Mouse (Mus musculus) midbrain, embryonic 16.5 days (tissue): ENCODE results near the gene Col25a1. TPM values are rescaled to one million over a fixed set of nuclear protein-coding genes. Genes with fewer than 3 reads are reported as not detected.
A peak's percentile ranks its signal among the peaks of the same experiment; 100 is the strongest.

Experiments used
- ATAC-seq: fragments of 200-750 bp; cut with Nextera tagmentation; 2 replicates; pipeline ENCODE4 v1.8.0; 2017; ENCODE audit warnings: moderate TSS enrichment
- H3K27ac ChIP-seq: fragments of 300-500 bp; sonication (generic); 2 replicates; pipeline ENCODE4 v1.5.1; 2014; ENCODE audit warnings: mild to moderate bottlenecking, low read length, mixed read lengths
- H3K27me3 ChIP-seq: fragments of 300-500 bp; sonication (generic); 2 replicates; pipeline ENCODE4 v1.6.1; 2014; ENCODE audit warnings: low read depth, low read length, mixed read lengths; ENCODE audit not compliant: control insufficient read depth, insufficient read depth
- H3K36me3 ChIP-seq: fragments of 300-500 bp; sonication (generic); 2 replicates; pipeline ENCODE4 v1.6.1; 2014; ENCODE audit warnings: mild to moderate bottlenecking, low read length, moderate library complexity, mixed read lengths; ENCODE audit not compliant: control insufficient read depth, insufficient read depth
- H3K4me1 ChIP-seq: fragments of 300-500 bp; sonication (generic); 2 replicates; pipeline ENCODE4 v1.6.1; 2014; ENCODE audit warnings: mild to moderate bottlenecking, low read length, mixed read lengths; ENCODE audit not compliant: control insufficient read depth, insufficient read depth
- H3K4me2 ChIP-seq: fragments of 300-500 bp; sonication (generic); 2 replicates; pipeline ENCODE4 v1.6.1; 2014; ENCODE audit warnings: mild to moderate bottlenecking, low read length, mixed read lengths
- H3K4me3 ChIP-seq: fragments of 300-500 bp; sonication (generic); 2 replicates; pipeline ENCODE4 v1.5.1; 2014; ENCODE audit warnings: low read depth, mild to moderate bottlenecking, low read length, moderate library complexity, mixed read lengths
- H3K9ac ChIP-seq: fragments of 300-500 bp; sonication (generic); 2 replicates; pipeline ENCODE4 v1.6.1; 2014; ENCODE audit warnings: low read depth, low read length, mixed read lengths
- H3K9me3 ChIP-seq: fragments of 300-500 bp; sonication (generic); replicated peaks from 2 replicates; pipeline ENCODE4 v1.6.1; 2014; ENCODE audit warnings: mild to moderate bottlenecking, low read length, mixed read lengths; ENCODE audit not compliant: control insufficient read depth, poor library complexity, severe bottlenecking
- WGBS: fragments of 180-500 bp; shearing (Covaris S2); extraction: QIAGEN DNeasy Blood & Tissue Kit; methylation state at CpG from one replicate; pipeline ENCODE4 v1.1.7; 2014; 5-methylcytosine and 5-hydroxymethylcytosine counted together
- polyA plus RNA-seq: library from polyadenylated mRNA; unstranded; fragments of >200 nt; fragmentation: Nextera tagmentation; extraction: Ambion mirVana; gene quantifications from 2 replicates; pipeline ENCODE4 v1.2.1, GENCODE M21; 2015

The Col25a1 gene
- polyA plus RNA-seq, 1 experiment from 2014 or later = 15.1 TPM

DNA sequence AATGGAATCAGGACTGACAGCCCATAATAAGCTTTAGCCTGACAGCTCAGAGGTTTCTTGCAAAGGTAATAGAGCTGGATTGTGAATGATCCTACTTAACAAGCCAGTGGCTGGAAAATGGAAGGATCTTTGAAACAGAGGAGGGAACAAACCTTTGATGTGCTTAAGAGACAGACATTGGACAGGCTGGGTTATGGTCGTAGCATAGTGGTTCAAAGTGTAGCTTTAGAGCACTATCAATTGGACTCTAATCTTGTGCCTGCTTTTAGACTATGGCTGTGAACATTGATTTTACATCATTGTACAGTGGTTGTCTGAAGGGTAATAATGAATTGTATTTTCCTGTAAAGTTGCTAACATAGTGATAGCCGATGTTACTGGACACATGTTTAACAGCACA is 86.4 kb downstream of the Col25a1 start:
- Histone ChIP-seq H3K9me3 (no peaks in the 10 kb centered on the region), H3K4me3 (no peak overlapping the region), H3K4me2 (no peak overlapping the region), H3K9ac (no peak overlapping the region), H3K4me1 (peaks cover 2% of the 10 kb centered on the region; the same call in 1 of the 2 replicates), H3K27me3 (no peaks in the 10 kb centered on the region), H3K36me3 (no peaks in the 10 kb centered on the region), H3K27ac (no peak overlapping the region)
- 0 out of 2 replicates have a peak, but pooled peaks have one; percentile 59 for ATAC-seq
- 57% methylated on average over 2 of the region's 2 CpGs for WGBS

DNA sequence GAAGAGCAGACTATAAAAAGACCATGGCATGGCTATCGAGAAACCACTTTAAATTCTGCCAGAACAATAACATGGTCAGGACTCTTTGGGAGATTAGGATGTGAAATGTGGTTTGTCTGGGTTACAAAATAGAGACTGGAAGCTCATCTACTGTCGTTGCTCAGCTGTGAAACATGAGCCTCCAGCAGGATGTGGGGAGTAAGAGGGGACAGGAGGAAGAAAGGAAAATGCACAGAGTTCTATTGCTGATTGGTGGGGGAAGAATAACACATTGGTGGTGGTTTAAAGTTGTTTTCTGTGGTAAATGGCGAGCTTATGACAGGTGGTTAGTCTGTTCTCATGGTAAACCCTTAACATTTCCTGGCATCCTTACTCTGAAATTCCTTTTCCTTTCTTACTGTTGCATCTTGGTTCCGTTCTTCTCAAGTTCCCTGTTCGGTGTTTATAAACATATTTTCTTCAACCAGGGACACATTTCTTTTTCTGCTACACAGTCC is 87.0 kb downstream of the Col25a1 start:
- H3K27ac ChIP-seq = 0 out of 2 replicates have a peak overlapping the region, but pooled peaks have one; percentile 34
- ATAC-seq = no peak
- no peak overlapping the region for H3K4me2 ChIP-seq
- H3K9ac ChIP-seq = no peak overlapping the region
- peaks cover 2% of the 10 kb centered on the region; the same call in 1 of the 2 replicates for H3K4me1 ChIP-seq
- no peak overlapping the region for H3K4me3 ChIP-seq
- WGBS = 60% methylated on average over 5 of the region's 5 CpGs
- H3K27me3 ChIP-seq = no peaks in the 10 kb centered on the region
- no peaks in the 10 kb centered on the region for H3K9me3 ChIP-seq
- no peaks in the 10 kb centered on the region for H3K36me3 ChIP-seq

DNA sequence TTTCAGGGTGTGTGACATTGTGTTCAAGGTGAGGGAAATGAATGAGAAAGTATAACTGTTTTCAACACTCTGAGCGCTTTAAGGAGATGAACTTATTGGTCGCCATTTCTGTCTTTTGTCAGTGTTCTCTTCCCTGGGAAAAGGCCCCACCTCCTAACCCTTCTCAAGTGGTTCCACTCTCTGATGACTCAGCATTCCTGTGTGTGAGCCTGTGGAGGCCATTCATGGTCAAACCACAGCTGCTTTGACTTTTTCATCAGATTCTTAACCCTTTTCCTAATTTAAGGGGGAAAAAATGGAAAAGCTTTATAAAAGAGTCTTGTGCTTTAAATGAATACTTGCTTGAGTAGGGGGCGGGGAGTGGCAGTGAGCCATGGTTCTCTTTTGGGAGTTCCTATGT is 89.5 kb downstream of the Col25a1 start:
- Histone ChIP-seq H3K4me2 (no peak overlapping the region), H3K36me3 (no peaks in the 10 kb centered on the region), H3K4me1 (peaks cover 2% of the 10 kb centered on the region; the same call in 1 of the 2 replicates), H3K27ac (no peak overlapping the region), H3K27me3 (no peaks in the 10 kb centered on the region), H3K4me3 (no peak overlapping the region), H3K9me3 (no peaks in the 10 kb centered on the region), H3K9ac (no peak overlapping the region)
- 94% methylated on average over 3 of the region's 3 CpGs for WGBS
- no peak for ATAC-seq

DNA sequence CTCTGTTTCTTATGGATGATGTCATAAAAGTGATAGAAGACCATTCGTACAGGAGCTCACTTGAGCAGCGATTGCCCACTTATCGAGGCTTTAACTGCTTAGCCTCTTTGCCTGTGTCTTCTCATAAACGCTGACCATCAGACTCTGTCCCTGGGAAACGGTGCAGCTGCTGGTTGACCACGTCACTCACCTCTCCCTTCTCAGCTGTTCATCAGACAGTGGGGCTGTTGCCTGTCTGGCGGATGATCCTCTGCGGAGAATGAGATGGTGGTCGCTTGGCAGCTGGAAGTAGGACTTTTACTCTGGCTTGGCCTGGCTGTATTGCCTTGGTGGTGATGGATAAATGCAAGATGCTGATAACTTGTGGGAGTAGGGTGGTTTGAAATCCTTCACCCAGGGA is 96.9 kb downstream of the Col25a1 start:
- Histone ChIP-seq H3K9ac (no peak overlapping the region), H3K4me1 (no peaks in the 10 kb centered on the region)
- 96% methylated on average over 9 of the region's 9 CpGs for WGBS

DNA sequence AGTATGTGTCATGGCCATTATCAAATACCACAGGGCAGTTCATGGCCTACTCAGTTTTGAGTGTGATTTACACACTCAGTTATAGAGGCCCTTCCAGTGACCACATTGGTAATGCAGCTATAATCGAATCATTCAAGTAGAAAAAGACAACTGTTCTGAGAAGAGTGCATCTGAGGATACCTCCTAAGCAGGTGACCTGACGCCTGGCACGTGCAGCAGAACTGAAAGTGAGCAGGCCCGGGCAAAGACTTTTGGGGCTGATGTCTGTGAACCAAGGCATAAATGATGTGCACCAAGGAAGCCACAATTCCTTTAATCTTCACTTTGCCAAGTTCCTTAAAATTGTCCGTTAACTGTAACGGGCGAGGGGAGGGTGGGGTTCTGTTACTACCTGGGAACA is 101.6 kb downstream of the Col25a1 start:
- Histone ChIP-seq H3K4me3 (no peak overlapping the region), H3K9me3 (no peaks in the 10 kb centered on the region), H3K27ac (no peak overlapping the region), H3K9ac (no peak overlapping the region), H3K4me2 (no peak overlapping the region), H3K36me3 (no peaks in the 10 kb centered on the region), H3K4me1 (no peaks in the 10 kb centered on the region), H3K27me3 (no peaks in the 10 kb centered on the region)
- no peak for ATAC-seq
- WGBS = 94% methylated on average over 7 of the region's 7 CpGs

More for the DNA sequence above, 96.9 kb downstream of the Col25a1 start:
- no peaks in the 10 kb centered on the region for H3K9me3 ChIP-seq
- H3K36me3 ChIP-seq = no peaks in the 10 kb centered on the region
- H3K4me2 ChIP-seq = no peak overlapping the region
- H3K4me3 ChIP-seq = no peak overlapping the region
- H3K27ac ChIP-seq = no peak overlapping the region
- no peaks in the 10 kb centered on the region for H3K27me3 ChIP-seq
- no peak for ATAC-seq

DNA sequence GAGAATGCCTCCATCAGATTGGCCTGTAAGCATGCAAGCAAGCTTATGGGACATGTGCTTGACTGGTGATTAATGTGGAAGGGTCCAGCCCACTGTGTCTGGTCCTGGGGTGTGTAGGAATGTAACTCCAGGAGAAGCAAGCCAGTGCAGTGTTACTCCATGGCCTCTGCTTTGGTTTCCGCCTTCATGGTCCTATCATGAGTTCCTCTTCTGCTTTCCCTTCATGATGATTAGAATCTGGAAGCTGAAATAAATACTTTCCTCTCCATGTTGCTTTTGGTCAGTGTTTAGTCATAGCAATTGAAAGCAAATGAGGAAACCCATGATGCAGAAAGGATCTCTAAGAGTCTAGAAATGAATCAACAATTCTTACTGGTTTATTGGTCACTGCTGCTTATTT is 103.9 kb downstream of the Col25a1 start:
- 100% methylated on average over 1 of the region's 1 CpGs for WGBS
- Histone ChIP-seq H3K9ac (no peak overlapping the region), H3K27ac (no peak overlapping the region), H3K36me3 (no peaks in the 10 kb centered on the region), H3K27me3 (no peaks in the 10 kb centered on the region), H3K9me3 (no peaks in the 10 kb centered on the region), H3K4me2 (no peak overlapping the region), H3K4me1 (no peaks in the 10 kb centered on the region), H3K4me3 (no peak overlapping the region)
- no peak for ATAC-seq

DNA sequence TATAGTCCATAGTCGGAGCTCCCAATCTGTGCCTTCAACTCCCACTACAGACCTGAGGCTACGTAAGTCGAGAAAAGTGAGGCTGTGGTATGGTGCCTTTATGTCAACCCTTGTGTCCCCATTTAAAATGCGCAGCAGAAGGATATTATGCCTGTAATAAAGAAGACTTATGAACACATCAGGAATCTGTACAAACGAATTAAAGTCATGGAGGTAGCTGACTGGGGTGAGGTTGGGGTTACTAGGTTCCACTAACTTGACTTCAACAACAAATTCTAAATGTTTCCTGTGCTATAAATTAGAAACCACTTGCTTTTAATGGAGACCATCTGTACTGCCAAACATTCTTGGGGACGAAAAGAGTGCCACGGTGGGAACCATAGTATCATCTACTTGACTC is 104.8 kb downstream of the Col25a1 start:
- WGBS = 89% methylated on average over 7 of the region's 7 CpGs
- no peak for ATAC-seq

DNA sequence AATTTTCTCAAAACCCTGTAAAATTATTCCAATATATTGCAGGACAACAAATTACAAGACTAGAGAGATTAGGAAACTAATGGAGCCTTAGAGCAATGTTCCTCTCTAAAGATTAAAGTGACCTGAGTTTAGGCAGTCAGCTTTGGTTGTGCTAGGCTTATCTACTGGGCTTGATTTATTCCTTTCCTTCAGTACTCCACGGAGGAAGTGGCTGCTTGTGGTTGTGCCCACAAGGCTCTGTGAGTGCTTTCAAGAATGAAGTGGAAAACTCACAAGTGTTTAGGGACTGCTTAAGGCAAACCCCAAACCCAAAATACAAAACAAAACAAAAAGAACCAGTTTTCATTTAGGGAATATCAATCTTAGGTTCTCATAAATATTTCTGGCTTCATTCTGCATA is 106.6 kb downstream of the Col25a1 start:
- no peak for ATAC-seq
- no peak overlapping the region for H3K4me2 ChIP-seq
- H3K9me3 ChIP-seq = no peaks in the 10 kb centered on the region
- no peak overlapping the region for H3K9ac ChIP-seq
- no peaks in the 10 kb centered on the region for H3K27me3 ChIP-seq
- no peak overlapping the region for H3K4me3 ChIP-seq
- H3K4me1 ChIP-seq = peaks cover 4% of the 10 kb centered on the region; the same call in 1 of the 2 replicates
- no peak overlapping the region for H3K27ac ChIP-seq
- H3K36me3 ChIP-seq = no peaks in the 10 kb centered on the region
- 67% methylated on average over 1 of the region's 1 CpGs for WGBS

More for the DNA sequence above, 104.8 kb downstream of the Col25a1 start:
- no peaks in the 10 kb centered on the region for H3K36me3 ChIP-seq
- H3K4me2 ChIP-seq = no peak overlapping the region
- H3K4me1 ChIP-seq = no peaks in the 10 kb centered on the region
- no peak overlapping the region for H3K9ac ChIP-seq
- no peak overlapping the region for H3K27ac ChIP-seq
- H3K9me3 ChIP-seq = no peaks in the 10 kb centered on the region
- no peak overlapping the region for H3K4me3 ChIP-seq
- no peaks in the 10 kb centered on the region for H3K27me3 ChIP-seq

DNA sequence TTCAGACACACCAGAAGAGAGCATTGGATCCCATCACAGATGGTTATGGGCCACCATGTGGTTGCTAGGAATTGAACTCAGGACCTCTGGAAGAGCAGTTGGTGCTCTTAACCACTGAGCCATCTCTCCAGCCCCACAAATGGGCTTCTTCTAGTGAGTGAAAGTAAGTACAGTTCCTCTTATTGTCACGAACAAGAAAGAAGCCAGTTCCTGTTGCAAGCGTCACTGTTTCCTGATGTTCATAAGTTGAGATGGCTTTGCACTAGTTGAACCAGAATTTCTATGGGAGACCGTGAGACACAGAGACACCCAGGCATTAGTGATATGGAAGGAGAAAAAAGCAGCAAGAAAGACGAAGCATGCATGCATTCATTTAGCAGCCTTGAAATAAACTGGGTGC is 110.6 kb downstream of the Col25a1 start:
- ATAC-seq = no peak
- Histone ChIP-seq H3K9me3 (no peaks in the 10 kb centered on the region), H3K27ac (no peak overlapping the region), H3K9ac (no peak overlapping the region), H3K4me1 (peaks cover 8% of the 10 kb centered on the region; the same call in 1 of the 2 replicates), H3K4me2 (no peak overlapping the region), H3K27me3 (no peaks in the 10 kb centered on the region), H3K36me3 (no peaks in the 10 kb centered on the region), H3K4me3 (no peak overlapping the region)
- WGBS = 90% methylated on average over 4 of the region's 4 CpGs
